Mouse (Mus musculus) liver, adult 2 months (tissue): ENCODE measurements around the gene Cnot4.

Experiments
- CTCF ChIP-seq: fragments of 200-500 bp; IDR thresholded peaks from 2 replicates; pipeline ENCODE4 v1.5.1; 2011; ENCODE audit warnings: low read depth, low read length, control low read depth
- POLR2A ChIP-seq: fragments of 200-500 bp; IDR thresholded peaks from 2 replicates; pipeline ENCODE4 v1.6.1; 2011; ENCODE audit warnings: low read length, control low read depth; ENCODE audit not compliant: insufficient read depth; ENCODE audit errors: extremely low read depth

DNA sequence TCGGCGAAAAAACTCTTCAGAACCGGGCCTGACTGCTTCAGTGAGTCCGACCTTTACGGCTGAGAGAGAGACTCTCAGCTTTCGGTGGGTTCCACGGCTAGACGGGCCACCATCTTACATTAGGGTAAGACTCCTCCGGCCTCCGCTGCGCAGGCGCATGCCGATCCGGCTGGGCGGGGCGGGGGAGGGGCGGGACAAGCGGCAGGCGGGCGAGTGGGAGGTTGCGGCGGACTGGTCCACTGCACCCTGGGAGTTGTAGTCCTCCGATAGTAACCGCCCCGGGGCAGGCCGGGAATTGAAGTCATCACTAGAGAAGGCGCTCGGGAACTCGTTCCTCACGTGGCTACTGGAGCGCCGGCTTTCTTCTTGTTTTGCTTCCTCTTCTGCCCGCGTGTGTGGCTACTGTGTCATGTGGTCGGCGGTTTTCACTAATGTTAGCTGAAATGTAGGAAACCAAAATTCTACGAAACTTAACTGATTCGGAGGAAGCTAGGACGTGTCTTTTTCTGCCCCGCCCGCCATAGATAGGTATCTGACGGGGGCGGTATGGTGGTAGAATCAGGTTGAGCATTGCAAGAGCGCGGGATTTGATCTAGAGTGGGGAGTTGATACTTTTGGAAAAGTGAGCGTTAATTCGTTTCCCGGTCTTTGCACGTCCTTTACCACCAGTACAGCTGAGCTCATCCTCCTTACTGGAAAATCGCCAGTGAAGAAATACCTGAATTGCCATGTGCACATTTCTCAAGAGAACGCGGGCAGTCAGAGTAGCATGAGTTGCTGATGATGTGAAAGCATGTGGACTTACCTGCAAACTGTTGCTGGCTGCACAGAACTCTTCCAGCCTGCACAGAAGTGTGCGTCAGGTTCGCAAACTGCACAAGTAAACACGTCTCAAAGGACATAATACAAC is at the start of gene Cnot4:
- peak; percentile 82 for TF ChIP-seq POLR2A
- no peak for TF ChIP-seq CTCF
